Mouse (Mus musculus) kidney, postnatal 14 days (tissue): ENCODE measurements around the gene Vwa5b2.

ENCODE experiments used
- DNase-seq: peaks from one replicate; pipeline ENCODE4 v3.0.0; 2022; ENCODE audit warnings: mixed read lengths

Vwa5b2 gene

GRCm38 (mm10) chr16:20589366-20589938 lies at the start of gene Vwa5b2:
Gene Vwa5b2, plus strand, starts transcription at chr16:20589471.
- no peak for DNase-seq

- no peak for DNase-seq
Measured at GRCm38 (mm10) chr16:20539649-20540048, 49.6 kb upstream of the Vwa5b2 start.

GRCm38 (mm10) chr16:20540438-20540837 lies 48.8 kb upstream of the Vwa5b2 start:
- DNase-seq, result no peak

GRCm38 (mm10) chr16:20545696-20546095 lies 43.6 kb upstream of the Vwa5b2 start:
- no peak for DNase-seq

- DNase-seq, result no peak
Measured at GRCm38 (mm10) chr16:20547423-20547822, 41.8 kb upstream of the Vwa5b2 start.

DNA sequence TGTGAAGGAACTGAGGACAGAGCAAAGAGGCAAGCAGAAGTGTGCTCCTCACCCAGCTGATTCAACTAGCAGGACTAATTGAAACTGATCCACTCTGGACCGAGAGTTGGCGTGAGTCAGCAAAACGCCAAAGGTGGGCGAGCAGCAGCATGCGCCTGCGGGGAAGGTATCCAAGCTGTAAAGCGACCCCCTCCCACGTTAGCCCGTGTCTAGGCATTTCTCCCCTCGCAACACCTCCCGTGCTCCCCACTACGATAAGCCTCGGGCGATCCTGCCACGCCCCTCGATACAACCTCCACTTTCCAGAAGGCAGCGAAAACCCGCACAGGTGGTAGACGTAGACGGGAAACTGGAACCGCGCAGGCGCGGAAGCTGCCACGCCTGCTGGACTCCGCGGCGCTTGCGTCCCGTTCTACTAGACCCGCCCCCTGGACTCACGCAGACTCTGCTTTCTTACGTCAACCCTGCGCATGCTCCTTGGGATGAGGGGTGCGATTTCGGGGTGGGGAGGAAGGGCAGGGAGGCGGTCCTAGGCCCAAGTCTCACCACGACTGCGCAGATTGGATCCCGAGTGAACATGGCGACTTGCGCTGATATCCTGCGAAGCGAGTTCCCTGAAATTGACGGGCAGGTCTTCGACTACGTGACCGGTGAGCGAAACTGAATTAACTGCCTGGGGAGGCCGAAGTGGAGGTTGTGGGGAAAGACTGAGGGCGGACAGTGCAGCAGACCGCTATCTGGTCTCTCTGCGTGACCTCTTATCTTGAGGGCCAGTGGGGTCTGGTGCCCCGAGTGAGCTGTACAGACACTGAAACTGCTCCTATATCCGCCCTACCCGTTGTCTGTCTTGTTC lies 40.9 kb upstream of the Vwa5b2 start, which contains the start of gene Abcf3:
Gene Abcf3, plus strand, starts transcription at position 482 of the 853 bp plus-strand sequence.
- peak; percentile 99 for DNase-seq

- DNase-seq, result no peak
Measured at GRCm38 (mm10) chr16:20549161-20549560, 40.1 kb upstream of the Vwa5b2 start.

DNA sequence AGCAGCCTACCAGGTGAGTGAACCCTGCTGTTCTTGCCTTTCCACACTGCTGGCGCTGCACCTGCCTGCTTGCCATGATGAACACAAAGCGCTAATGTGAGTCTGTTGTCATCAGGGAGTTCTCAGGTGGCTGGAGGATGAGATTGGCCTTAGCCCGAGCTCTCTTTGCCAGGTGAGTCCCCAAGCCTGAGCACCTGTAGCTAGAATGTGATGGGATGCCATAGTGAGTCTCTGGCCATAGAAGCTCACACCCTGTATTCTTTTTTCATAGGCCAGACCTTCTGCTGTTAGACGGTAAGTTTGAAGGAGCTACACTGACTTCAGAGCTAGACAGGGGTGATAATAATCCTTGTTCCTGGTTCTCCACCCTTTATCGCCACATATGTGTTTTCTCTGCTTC lies 37.6 kb upstream of the Vwa5b2 start:
- DNase-seq, result no peak

DNA sequence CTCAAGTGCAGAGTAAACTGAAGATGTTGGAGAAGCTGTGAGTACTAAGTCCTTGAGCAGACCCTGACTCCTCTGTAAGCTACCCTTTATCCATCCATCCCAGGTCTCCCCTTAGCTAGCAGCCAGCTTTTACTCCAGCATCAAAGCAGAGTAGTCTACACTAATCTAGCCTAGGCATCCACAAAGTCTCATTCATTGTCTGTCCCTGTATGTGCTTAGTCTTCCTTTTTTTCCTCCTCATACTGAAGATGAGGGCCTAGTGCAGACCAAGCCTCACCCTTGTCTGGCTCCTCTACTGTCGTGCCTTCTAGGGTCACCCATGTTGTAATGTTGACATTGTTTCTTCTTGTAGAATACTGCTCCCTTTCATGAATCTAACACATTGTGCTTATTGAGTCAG lies 36.7 kb upstream of the Vwa5b2 start:
- no peak for DNase-seq

- DNase-seq, result no peak
Measured at GRCm38 (mm10) chr16:20555000-20555399, 34.3 kb upstream of the Vwa5b2 start.

- no peak for DNase-seq
Measured at GRCm38 (mm10) chr16:20557381-20557780, 31.9 kb upstream of the Vwa5b2 start.

DNA sequence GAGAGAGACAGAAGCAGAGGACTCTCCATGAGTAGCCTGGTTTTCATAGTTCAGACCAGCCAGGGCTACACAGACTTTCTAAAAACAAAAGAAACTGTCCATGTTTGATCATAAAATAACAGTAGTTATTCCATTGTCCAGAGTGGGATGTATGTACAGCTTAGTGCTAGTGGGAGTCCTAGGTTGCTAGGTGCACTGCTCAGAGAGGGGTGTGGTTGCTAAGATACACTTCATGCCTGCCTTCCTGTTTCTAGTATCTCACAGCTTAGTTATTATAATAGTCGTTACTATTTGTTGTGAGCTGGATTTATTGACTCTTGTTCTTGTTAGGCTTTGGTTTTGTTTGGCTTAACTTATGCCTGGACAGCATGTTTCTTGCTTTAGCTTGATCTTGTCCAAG lies 24.2 kb upstream of the Vwa5b2 start:
- DNase-seq, result no peak

DNA sequence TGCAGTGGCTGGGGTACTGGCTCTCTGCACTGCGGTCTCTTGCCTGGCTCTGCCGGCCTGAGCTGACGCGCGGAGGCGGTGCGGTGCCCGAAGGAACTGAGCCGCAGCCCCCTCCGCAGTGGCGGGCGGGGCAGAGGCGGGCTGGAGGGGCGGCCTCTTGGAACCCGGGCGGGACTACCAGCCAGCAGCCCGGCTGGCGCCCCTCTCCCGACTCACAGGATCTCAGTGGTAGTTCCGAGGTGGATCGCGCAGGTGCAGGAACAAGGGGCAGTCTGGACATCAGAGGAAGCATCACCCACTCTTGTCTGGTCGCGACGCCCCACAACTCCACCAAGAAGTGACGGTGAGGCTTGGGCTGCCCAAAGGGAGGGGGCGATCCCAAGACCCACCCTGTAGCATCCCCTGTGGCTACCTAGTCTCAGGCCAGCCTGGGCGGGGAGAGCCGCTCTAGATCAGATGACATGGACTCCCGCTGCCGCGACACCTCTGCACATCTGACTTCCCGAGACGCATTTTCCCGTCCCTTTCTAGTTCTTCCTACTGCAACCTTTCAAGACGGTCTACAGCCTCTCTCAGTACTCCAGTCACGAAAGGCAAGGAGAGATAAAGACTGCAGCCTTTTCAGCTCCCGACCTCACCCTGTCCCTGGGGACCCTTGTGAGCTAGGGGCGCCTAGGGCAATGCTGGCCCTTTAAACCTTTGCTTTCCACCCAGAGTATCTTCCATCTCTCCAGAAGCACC lies 838 bp downstream of the Vwa5b2 start:
- peak; percentile 36 for DNase-seq

DNA sequence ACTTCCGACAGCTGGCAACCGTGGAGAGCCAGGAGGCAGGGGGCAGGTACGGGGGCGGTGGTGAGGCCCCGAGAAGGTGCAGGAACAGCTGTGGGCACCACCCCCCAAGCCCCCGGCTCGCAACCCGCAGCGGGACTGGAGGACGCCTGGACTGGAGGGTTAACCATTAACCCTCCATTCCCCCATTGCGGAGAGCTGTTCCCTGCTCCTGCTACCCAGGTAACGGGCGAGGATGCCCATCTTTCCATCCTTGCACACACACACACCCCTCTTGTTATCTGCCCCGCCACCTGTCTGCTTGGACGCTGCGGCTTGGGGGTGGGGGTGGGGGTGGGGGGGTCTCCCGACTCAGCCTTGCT lies 1.4 kb downstream of the Vwa5b2 start:
- DNase-seq, result peak; percentile 14

DNA sequence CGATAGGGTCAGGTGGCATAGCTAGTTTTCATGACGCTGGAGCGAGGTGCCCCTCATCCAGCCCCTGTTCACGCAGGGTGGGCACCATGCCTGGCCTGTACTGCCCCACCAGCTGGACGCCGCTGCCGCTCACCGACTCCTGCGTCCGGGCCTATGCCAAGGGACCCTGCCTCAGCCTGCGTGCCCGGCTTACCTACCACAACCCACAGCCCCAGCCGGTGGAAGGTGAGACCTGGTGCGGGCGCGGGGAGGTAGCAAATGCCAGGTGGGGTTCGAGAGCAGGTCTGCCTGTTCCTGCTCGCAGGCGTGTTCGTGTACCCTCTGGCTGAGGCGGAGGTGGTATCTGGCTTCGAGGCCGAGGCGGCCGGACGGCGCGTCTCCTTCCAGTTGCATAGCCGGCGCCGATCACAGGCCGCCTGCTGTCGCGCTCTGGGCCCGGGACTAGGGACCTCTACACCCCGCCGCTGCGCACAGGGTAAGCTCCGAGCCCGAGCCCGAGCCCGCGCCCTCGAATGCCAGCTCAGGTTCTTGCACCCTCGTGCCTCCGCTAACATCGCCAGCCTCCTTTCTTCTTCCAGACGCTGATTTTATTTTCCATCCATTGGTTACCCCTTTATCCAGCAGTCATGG lies 1.9 kb downstream of the Vwa5b2 start:
- DNase-seq, result no peak

GRCm38 (mm10) chr16:20595060-20595673 lies 5.9 kb downstream of the Vwa5b2 start:
- DNase-seq, result no peak

DNA sequence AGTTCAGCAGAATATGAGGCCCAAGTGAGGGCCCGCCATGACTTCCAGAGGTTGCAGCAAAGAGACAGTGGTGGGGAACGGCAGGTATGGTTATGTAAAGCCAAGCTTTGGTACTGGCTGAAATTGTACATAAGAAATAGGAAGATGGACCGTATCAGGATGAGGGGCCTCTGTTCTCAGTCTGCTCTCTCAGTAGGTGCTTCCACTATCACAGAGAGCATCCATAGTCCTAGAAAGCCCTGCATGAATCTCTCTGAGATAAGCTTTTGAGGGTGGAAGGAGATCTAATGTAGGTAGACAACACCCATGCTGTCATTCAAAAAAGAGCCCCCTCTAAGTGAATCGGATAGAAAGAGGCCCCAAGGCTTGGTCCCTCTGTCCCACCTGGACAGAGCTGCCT lies 6.5 kb downstream of the Vwa5b2 start:
- no peak for DNase-seq

DNA sequence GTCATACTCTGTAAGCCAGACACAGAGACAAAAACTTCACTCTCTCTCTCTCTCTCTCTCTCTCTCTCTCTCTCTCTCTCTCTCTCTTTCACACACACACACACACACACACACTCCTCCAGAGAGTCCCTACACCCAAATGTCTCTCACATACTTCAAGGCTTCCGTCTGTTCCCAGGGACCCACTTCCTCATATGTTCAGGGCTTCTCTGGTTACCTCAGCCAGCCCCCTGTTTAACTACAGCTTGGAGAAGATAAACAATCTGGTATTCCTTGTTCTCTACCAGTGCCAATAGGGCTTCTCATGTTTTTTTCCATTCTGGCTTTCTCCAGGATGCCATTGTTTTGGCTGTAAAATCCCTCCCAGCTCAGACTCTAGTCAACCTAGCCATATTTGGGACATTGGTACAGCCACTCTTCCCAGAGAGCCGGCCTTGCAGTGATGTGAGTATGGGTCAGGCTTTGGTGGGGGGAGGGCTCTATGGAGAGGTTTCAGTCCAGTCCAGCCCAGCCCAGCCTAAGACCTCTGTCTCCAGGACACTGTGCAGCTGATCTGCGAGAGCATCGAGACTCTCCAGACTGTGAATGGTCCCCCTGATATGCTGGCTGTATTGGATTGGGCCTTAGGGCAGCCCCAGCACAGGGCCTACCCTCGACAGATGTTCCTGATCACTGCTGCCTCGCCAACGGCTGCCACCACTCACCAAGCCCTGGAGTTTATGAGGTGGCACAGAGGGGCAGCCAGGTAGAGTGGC lies 7.6 kb downstream of the Vwa5b2 start:
- DNase-seq, result no peak

DNA sequence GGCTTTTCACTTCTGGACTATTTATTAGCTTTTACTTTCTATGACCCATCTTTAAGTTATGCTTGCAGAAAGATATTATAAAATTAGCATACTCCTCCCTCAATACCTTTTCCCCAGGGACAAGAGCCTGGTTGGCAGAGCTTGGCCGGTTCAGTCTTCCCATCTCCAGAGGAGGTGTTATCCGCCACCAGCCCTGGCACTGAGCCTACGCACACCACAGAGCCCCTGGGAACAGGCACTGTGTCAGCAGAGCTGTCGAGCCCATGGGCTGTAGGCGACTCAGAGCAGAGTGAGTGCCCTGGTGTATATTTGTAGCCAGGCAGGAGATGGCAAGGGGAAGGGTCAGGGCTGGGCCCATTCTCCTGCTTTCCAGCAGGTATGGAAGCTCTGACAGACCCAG lies 11.2 kb downstream of the Vwa5b2 start:
- no peak for DNase-seq

DNA sequence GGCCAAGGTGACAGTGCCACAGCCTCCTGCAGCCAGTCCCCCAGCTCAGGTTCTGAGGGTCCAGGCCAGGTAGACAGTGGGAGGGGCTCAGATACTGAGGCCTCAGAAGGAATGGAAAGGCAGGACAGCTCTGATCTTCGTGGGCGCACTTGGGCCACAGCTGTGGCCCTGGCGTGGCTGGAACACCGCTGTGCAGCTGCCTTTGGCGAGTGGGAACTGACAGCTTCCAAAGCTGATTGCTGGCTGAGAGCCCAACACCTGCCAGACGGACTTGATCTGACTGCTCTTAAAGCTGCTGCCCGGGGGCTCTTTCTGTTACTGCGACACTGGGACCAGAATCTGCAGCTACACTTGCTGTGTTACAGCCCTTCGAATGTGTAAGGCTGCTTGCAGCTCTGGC lies 15.4 kb downstream of the Vwa5b2 start:
- no peak for DNase-seq

GRCm38 (mm10) chr16:20610501-20611356 lies 21.5 kb downstream of the Vwa5b2 start:
- DNase-seq, result peak; percentile 82
